Mouse (Mus musculus): ENCODE results near the gene Gbp7.
"Not testable (repeated sequence)": the region's sequence is repeated elsewhere in the genome, so short reads cannot be mapped to it uniquely, and the experiment has no call there.

Gene Gbp7

DNA sequence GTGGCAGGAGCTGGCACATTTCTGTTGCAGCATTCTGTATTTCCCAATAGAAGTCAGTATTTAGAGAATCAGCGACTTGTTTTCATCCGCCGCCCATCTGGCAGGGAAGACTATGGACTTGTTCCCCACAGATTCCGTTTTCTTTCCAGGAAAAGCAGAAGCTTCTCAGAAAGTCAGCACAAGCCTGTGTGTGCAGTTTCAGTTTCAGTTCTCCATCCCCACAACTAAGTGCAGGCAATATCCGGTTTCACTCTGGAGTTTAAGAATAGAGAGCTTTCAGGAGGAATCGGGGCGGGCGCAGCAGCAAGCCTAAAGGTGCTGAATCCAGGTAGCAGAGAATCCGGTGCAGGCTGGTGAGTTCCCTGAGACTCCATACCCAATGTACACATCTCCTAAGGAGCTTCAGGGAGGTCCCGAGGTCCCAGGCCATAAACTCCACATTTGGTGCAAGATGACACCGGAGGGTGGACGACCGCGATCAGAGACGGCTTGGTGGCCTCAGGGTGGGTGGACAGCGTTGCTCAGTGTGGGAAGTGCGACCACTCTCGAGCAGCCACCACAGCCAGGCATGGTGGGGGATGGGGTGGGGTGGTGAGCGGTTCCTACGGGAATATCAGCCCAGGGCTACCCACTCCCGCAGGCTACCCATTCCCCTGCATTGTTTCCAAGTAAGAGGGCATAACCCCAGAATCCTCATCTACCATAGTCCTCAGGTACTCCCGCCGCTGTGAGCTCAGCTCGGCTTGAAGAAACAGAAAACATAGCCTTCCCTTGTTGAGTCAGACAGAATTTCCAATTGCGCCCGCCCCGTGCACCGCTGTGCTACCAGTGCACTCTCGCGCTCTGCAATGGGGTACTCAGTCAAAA is at the start of gene Gbp7:
Gbp7 (plus strand) TSS at position 256 of the 867 bp plus-strand sequence.
- DNase-seq = peak; percentile 57

GRCm38 (mm10) chr3:142490465-142490864 is 39.7 kb upstream of the Gbp7 start:
- peak; percentile 80 for DNase-seq

- DNase-seq = peak; percentile 79
Observed at GRCm38 (mm10) chr3:142493536-142494061, 36.5 kb upstream of the Gbp7 start, which contains the start of gene Gbp5. TSS of gene Gbp5 (plus strand) at chr3:142493978.

DNA sequence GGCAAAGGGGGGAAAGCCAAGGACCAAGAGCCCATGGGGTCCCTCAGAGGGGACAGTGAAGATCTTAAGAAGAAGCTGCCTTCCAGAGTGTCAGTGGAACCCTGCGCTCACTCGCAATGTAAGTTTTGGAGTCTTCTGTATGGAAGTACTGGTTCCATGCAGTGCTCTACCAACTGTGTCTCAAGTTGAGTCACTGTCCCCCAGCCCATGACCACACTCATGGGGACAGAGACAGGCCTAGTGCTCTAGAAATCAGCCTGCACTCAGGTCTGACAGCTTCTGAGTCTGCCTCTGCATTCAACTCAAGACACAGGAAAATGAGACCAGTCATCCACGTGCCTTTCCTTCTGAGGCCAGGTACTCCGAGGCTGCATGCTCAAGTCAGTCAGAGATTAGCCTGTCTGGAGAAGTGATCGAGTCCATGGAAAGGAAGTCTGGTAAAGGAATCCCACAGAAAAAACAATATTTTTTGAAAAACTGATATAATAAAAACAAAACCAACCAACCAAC is 34.9 kb upstream of the Gbp7 start:
- no peak for DNase-seq

- DNase-seq = peak; percentile 25
Observed at GRCm38 (mm10) chr3:142496113-142497101, 33.7 kb upstream of the Gbp7 start.

GRCm38 (mm10) chr3:142497123-142497841 is 32.9 kb upstream of the Gbp7 start:
- no peak for DNase-seq

DNA sequence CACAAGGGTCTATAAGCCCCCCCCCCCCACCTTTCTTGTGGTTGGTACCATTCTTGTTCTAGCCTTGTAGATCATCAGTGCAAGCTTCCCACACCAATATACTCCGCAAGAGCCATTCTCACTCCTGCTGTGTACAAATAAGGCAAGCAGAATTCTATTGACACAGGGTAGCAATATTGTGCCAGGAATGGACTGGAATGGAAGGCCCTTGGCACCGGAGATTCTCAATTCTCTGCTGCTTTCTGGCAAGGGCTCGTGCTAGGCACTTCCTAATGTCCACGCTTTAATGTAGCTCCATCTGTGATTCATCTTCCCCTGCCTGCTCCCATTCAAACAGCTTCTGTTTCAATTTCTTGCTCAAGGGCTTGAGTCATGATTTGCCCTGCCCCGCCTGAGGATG is 31.2 kb upstream of the Gbp7 start:
- no peak for DNase-seq

- no peak for DNase-seq
Observed at GRCm38 (mm10) chr3:142528116-142528515, 2.0 kb upstream of the Gbp7 start.

GRCm38 (mm10) chr3:142529597-142529996 is 545 bp upstream of the Gbp7 start:
- DNase-seq = no peak

GRCm38 (mm10) chr3:142531595-142531994 is 1.5 kb downstream of the Gbp7 start:
- no peak for DNase-seq

- DNase-seq = no peak
Observed at GRCm38 (mm10) chr3:142533185-142533584, 3.0 kb downstream of the Gbp7 start.

GRCm38 (mm10) chr3:142535667-142536066 is 5.5 kb downstream of the Gbp7 start:
- DNase-seq = no peak

- DNase-seq = no peak
Observed at GRCm38 (mm10) chr3:142541391-142541790, 11.2 kb downstream of the Gbp7 start.

DNA sequence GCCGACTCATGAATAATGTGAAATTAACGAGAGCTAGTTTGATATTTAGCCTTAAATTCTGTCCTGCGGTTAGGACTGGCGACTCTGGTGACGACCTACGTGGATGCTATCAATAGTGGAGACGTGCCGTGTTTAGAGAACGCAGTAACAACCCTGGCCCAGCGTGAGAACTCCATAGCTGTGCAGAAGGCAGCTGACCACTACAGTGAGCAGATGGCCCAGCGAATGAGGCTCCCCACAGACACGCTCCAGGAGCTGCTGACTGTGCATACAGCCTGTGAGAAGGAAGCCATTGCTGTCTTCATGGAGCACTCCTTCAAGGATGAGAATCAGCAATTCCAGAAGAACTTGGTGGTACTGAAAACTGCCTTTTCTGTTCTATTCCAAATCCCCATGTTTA is 12.6 kb downstream of the Gbp7 start:
- DNase-seq = not testable (repeated sequence)

- DNase-seq = no peak
Observed at GRCm38 (mm10) chr3:142546690-142547089, 16.5 kb downstream of the Gbp7 start.

- no peak for DNase-seq
Observed at GRCm38 (mm10) chr3:142550052-142550676, 20.0 kb downstream of the Gbp7 start.

- DNase-seq = no peak
Observed at GRCm38 (mm10) chr3:142554601-142555000, 24.5 kb downstream of the Gbp7 start.

GRCm38 (mm10) chr3:142555623-142556022 is 25.5 kb downstream of the Gbp7 start:
- peak; percentile 27 for DNase-seq

DNA sequence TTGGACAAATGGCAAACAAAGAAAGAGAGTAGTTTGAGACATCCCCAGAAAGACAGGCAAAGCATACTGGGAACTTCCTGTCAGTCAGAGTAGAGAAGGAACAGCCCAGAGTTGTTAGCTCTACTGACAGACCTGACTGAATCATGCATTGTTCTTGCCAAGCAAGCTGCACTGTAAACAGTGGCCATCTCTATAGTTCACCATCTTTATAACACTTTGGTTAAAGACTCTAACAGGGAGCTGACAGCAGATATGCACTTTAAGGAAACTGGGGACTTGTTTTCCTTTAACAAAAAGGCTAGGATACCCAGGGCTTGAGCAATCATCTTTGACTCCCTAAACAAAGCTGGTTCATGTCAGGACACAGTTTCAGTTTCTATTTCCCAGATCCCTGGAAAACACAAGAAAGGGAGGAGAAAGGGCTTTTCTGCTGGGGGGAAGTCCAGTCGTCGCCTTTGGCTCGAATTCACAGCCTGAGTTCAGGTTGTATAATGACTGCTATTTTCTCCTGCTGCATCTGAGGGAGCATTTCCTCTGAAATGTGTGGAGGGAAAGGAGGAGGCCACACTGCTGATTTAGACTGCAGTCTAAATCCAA is 29.6 kb downstream of the Gbp7 start, which contains the start of gene Gbp3:
Gbp3 (plus strand) TSS at position 395 of the 597 bp plus-strand sequence.
- DNase-seq = peak; percentile 47

GRCm38 (mm10) chr3:142560296-142560948 is 30.3 kb downstream of the Gbp7 start:
- peak; percentile 91 for DNase-seq
